Mouse (Mus musculus): ENCODE measurements around the gene Mtx1. TPM values are rescaled to one million over a fixed set of nuclear protein-coding genes. Genes with fewer than 3 reads are reported as not detected.

Gene Mtx1
- polyA plus RNA-seq, 1 experiment from 2014 or later, result 214 TPM

DNA sequence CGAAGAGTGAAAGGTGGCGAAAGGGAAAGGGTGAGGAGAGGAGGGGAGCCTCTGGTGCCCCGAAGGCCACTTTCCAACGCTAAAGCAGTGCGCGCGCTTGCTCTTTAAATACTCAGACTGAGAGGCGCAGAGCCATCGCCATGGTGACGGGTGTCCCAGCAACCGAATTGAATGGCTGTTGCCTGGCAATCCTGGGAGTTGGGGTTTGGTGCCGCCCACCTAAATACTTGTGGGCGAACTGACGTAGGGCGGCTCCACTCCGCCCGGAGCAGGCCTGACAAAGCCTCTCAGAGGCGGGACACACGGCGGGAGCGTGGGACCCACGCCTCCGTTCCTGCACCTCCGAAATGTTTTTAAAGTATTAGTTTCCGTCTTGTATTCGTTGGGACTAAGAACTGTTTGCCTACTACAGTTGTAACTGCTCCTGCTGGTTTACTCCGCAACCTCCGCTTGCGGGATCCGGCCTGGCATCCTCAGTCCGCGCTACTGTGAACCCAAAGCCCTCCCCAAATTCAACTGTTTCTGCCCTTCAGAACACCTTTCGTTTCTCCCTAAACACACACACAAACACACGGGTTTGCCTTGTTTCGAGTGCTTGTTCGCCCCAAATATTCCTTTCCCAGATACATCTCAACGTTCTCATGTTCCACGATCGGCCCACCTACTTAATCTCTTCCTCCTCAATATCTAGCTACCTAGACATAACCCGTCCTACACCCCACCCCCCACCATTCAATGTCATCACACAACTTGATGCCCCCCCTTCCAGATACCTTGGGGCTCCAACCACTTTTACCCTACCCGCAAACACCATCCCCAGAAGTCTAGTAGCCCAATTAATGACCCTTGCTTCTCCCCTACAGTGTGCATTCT lies 655 bp upstream of the Mtx1 start:
- 4% methylated on average over 41 of the region's 41 CpGs for WGBS
- Histone ChIP-seq H3K4me2 (ENCODE audit: low read length) (peak overlapping the region; percentile 52), H3K27me3 (replicated peaks; ENCODE audit: control insufficient read depth, insufficient read depth, low read length) (0 out of 2 replicates have a peak, but pooled peaks cover 4% of the 10 kb centered on the region), H3K4me3 (ENCODE audit: low read depth, low read length) (peak overlapping the region; percentile 28), H3K9ac (ENCODE audit: low read length) (peak overlapping the region; percentile 42), H3K4me1 (replicated peaks; ENCODE audit: control insufficient read depth, insufficient read depth, low read length) (peaks cover 25% of the 10 kb centered on the region), H3K9me3 (ENCODE audit: control insufficient read depth, low read length) (no peaks in the 10 kb centered on the region), H3K27ac (ENCODE audit: low read depth) (peak overlapping the region; percentile 59), H3K36me3 (ENCODE audit: control insufficient read depth, insufficient read depth, low read length) (no peaks in the 10 kb centered on the region)
- DNase-seq (ENCODE audit: low spot score), result peak; percentile 88
- peak; percentile 66 for ATAC-seq (replicated peaks; ENCODE audit: low FRiP score, low TSS enrichment, low read depth)

DNA sequence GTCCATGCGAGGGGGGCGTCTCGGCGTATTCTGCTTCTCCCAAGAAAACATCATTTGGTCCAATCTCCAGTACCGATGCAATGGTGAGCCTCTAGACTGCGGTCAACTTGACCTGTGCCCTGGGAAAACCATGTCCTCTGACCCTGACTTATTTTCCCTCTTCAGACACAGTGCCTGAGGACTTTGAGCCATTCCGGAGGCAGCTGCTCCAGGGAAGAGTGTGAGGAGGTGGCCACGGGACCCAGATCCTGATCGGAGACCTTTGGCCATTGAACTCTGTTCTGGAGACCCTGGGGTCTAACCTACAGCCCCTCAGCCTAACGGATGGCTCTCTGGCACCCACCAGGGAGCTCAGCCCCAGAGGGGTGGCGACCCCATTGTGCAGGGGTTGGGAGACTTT lies 527 bp downstream of the Mtx1 start:
- 35% methylated on average over 11 of the region's 11 CpGs for WGBS
- Histone ChIP-seq H3K9me3 (ENCODE audit: control insufficient read depth, low read length) (no peaks in the 10 kb centered on the region), H3K4me1 (replicated peaks; ENCODE audit: control insufficient read depth, insufficient read depth, low read length) (peaks cover 25% of the 10 kb centered on the region), H3K9ac (ENCODE audit: low read length) (peak overlapping the region; percentile 42; the same call in 1 of the 2 replicates), H3K36me3 (ENCODE audit: control insufficient read depth, insufficient read depth, low read length) (no peaks in the 10 kb centered on the region), H3K4me3 (ENCODE audit: low read depth, low read length) (no peak overlapping the region), H3K27me3 (replicated peaks; ENCODE audit: control insufficient read depth, insufficient read depth, low read length) (0 out of 2 replicates have a peak, but pooled peaks cover 4% of the 10 kb centered on the region), H3K4me2 (ENCODE audit: low read length) (peak overlapping the region; percentile 52), H3K27ac (ENCODE audit: low read depth) (no peak overlapping the region)
- DNase-seq (ENCODE audit: low spot score) (no peak), ATAC-seq (replicated peaks; ENCODE audit: low FRiP score, low TSS enrichment, low read depth) (no peak)

DNA sequence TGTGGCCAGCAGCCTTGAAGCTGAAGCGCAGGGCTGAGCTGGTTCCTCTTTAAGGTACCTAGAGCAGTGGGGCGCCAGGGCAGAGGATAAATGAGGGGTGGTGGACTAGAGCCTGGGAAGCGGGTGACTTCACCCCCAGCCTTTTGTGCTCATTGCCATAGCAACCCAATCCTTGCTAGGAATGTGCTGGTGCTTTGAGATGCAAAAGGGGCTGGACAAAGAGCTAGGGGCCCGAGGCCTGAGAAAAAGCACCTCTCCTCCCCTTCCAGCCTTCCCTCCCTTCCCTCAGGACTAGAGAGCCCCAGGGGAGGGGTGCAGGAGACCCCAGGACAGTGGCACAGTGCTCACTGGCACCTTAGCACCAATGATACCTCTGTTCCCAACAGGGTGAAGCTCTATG lies 970 bp downstream of the Mtx1 start:
- no peaks in the 10 kb centered on the region for H3K9me3 ChIP-seq (ENCODE audit: control insufficient read depth, low read length)
- H3K36me3 ChIP-seq (ENCODE audit: control insufficient read depth, insufficient read depth, low read length), result no peaks in the 10 kb centered on the region
- H3K27ac ChIP-seq (ENCODE audit: low read depth), result no peak overlapping the region
- H3K4me1 ChIP-seq (replicated peaks; ENCODE audit: control insufficient read depth, insufficient read depth, low read length), result peaks cover 25% of the 10 kb centered on the region
- H3K9ac ChIP-seq (ENCODE audit: low read length), result 0 out of 2 replicates have a peak overlapping the region, but pooled peaks have one; percentile 42
- ATAC-seq (replicated peaks; ENCODE audit: low FRiP score, low TSS enrichment, low read depth) (no peak), DNase-seq (ENCODE audit: low spot score) (no peak)
- H3K4me2 ChIP-seq (ENCODE audit: low read length), result peak overlapping the region; percentile 52; the same call in 1 of the 2 replicates
- WGBS, result 51% methylated on average over 4 of the region's 4 CpGs
- 0 out of 2 replicates have a peak, but pooled peaks cover 4% of the 10 kb centered on the region for H3K27me3 ChIP-seq (replicated peaks; ENCODE audit: control insufficient read depth, insufficient read depth, low read length)
- H3K4me3 ChIP-seq (ENCODE audit: low read depth, low read length), result no peak overlapping the region

DNA sequence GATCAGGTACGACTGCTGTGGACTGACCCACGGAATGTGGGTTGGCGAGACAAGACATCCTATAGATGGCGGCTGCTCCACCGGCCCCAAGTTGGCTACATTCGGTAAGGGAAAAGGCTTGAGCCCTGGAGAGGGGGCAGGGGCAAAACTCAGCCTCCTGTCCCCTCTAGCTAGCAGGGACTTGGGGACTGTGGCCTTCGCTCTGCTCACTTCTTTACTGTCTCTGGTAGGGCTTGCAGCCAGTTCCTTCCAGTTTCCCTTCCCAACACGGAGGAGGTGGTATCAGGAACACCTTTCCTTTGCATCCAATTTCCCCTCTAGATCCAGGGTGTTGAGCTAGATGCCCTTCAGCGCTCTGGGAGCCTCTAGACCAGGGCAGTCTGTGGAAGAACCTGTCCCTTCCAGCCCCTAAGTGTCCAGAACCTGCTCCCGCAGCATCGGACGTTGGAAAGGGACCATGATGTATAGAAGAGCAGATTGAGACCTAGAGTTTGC lies 1.5 kb downstream of the Mtx1 start:
- no peak for DNase-seq (ENCODE audit: low spot score)
- no peak overlapping the region for H3K9ac ChIP-seq (ENCODE audit: low read length)
- H3K4me3 ChIP-seq (ENCODE audit: low read depth, low read length), result no peak overlapping the region
- no peaks in the 10 kb centered on the region for H3K36me3 ChIP-seq (ENCODE audit: control insufficient read depth, insufficient read depth, low read length)
- WGBS, result 64% methylated on average over 12 of the region's 12 CpGs
- no peak overlapping the region for H3K27ac ChIP-seq (ENCODE audit: low read depth)
- H3K4me2 ChIP-seq (ENCODE audit: low read length), result no peak overlapping the region
- no peak for ATAC-seq (replicated peaks; ENCODE audit: low FRiP score, low TSS enrichment, low read depth)
- peaks cover 25% of the 10 kb centered on the region for H3K4me1 ChIP-seq (replicated peaks; ENCODE audit: control insufficient read depth, insufficient read depth, low read length)
- 0 out of 2 replicates have a peak, but pooled peaks cover 4% of the 10 kb centered on the region for H3K27me3 ChIP-seq (replicated peaks; ENCODE audit: control insufficient read depth, insufficient read depth, low read length)
- H3K9me3 ChIP-seq (ENCODE audit: control insufficient read depth, low read length), result no peaks in the 10 kb centered on the region

DNA sequence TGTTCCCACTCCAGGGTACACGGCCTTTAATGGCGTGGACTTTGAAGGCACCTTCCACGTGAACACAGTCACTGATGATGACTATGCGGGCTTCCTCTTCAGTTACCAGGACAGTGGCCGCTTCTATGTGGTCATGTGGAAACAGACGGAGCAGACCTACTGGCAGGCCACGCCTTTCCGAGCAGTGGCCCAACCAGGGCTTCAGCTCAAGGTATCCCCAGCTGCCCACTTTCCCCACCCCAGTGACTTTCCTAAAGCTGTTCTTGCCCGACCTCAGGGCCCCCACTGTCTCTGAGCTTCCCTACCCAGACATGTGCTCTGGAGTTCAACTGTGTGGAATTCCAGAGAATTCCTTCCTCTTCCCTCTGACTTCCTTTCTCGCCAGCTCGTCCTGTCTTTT lies 2.1 kb downstream of the Mtx1 start:
- no peak overlapping the region for H3K4me2 ChIP-seq (ENCODE audit: low read length)
- no peak overlapping the region for H3K4me3 ChIP-seq (ENCODE audit: low read depth, low read length)
- H3K27ac ChIP-seq (ENCODE audit: low read depth), result no peak overlapping the region
- no peaks in the 10 kb centered on the region for H3K9me3 ChIP-seq (ENCODE audit: control insufficient read depth, low read length)
- 73% methylated on average over 11 of the region's 11 CpGs for WGBS
- H3K4me1 ChIP-seq (replicated peaks; ENCODE audit: control insufficient read depth, insufficient read depth, low read length), result peaks cover 25% of the 10 kb centered on the region
- H3K27me3 ChIP-seq (replicated peaks; ENCODE audit: control insufficient read depth, insufficient read depth, low read length), result 0 out of 2 replicates have a peak, but pooled peaks cover 4% of the 10 kb centered on the region
- no peaks in the 10 kb centered on the region for H3K36me3 ChIP-seq (ENCODE audit: control insufficient read depth, insufficient read depth, low read length)
- ATAC-seq (replicated peaks; ENCODE audit: low FRiP score, low TSS enrichment, low read depth) (no peak), DNase-seq (ENCODE audit: low spot score) (no peak)
- H3K9ac ChIP-seq (ENCODE audit: low read length), result no peak overlapping the region

DNA sequence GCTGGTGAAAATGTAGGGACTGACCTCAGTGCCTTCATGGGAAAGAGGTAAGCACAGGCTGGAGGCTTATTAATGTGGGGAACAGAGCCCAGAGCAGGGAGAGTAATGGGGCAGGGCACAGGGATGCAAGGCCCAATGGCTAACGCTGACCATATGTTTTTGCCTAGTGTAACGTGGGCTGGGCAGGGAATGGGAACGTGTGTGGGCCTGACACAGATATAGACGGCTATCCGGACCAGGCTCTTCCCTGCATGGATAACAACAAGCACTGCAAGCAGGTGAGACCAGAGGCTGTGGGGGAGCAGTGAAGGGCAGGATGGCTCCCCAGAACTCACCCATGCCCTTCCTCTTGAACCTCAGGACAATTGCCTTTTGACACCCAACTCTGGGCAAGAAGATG lies 5.7 kb downstream of the Mtx1 start:
- no peaks in the 10 kb centered on the region for H3K27me3 ChIP-seq (replicated peaks; ENCODE audit: control insufficient read depth, insufficient read depth, low read length)
- ATAC-seq (replicated peaks; ENCODE audit: low FRiP score, low TSS enrichment, low read depth) (no peak), DNase-seq (ENCODE audit: low spot score) (no peak)
- no peaks in the 10 kb centered on the region for H3K36me3 ChIP-seq (ENCODE audit: control insufficient read depth, insufficient read depth, low read length)
- H3K4me1 ChIP-seq (replicated peaks; ENCODE audit: control insufficient read depth, insufficient read depth, low read length), result 0 out of 2 replicates have a peak, but pooled peaks cover 5% of the 10 kb centered on the region
- H3K9me3 ChIP-seq (ENCODE audit: control insufficient read depth, low read length), result no peaks in the 10 kb centered on the region
- no peak overlapping the region for H3K4me2 ChIP-seq (ENCODE audit: low read length)
- no peak overlapping the region for H3K9ac ChIP-seq (ENCODE audit: low read length)
- WGBS, result 75% methylated on average over 5 of the region's 5 CpGs
- no peak overlapping the region for H3K27ac ChIP-seq (ENCODE audit: low read depth)
- no peak overlapping the region for H3K4me3 ChIP-seq (ENCODE audit: low read depth, low read length)

DNA sequence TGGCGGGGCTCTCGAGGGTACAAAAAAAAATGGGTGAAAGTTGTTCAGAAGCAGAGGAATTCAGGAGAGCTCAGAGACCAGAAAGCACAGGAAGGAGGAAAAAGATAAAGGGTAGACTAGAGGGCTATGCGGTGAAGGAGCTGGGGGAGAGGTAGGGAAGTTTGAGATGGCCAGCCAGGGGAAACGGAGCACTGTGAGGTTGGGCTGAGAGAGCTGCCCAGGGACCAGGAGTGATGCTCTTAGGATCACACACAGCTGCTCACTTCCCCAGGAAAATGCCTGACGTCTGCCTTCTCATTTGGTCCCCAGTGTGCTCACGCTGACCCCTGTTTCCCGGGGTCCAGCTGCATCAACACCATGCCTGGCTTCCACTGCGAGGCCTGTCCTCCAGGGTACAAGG lies 7.3 kb downstream of the Mtx1 start:
- Histone ChIP-seq H3K27ac (ENCODE audit: low read depth) (no peak overlapping the region; the same call in 1 of the 2 replicates), H3K9ac (ENCODE audit: low read length) (no peak overlapping the region), H3K4me2 (ENCODE audit: low read length) (no peak overlapping the region), H3K9me3 (ENCODE audit: control insufficient read depth, low read length) (no peaks in the 10 kb centered on the region), H3K27me3 (replicated peaks; ENCODE audit: control insufficient read depth, insufficient read depth, low read length) (no peaks in the 10 kb centered on the region), H3K36me3 (ENCODE audit: control insufficient read depth, insufficient read depth, low read length) (no peaks in the 10 kb centered on the region), H3K4me1 (replicated peaks; ENCODE audit: control insufficient read depth, insufficient read depth, low read length) (peaks cover 12% of the 10 kb centered on the region; the same call in 1 of the 2 replicates), H3K4me3 (ENCODE audit: low read depth, low read length) (no peak overlapping the region)
- ATAC-seq (replicated peaks; ENCODE audit: low FRiP score, low TSS enrichment, low read depth) (no peak), DNase-seq (ENCODE audit: low spot score) (no peak)
- 32% methylated on average over 8 of the region's 8 CpGs for WGBS

DNA sequence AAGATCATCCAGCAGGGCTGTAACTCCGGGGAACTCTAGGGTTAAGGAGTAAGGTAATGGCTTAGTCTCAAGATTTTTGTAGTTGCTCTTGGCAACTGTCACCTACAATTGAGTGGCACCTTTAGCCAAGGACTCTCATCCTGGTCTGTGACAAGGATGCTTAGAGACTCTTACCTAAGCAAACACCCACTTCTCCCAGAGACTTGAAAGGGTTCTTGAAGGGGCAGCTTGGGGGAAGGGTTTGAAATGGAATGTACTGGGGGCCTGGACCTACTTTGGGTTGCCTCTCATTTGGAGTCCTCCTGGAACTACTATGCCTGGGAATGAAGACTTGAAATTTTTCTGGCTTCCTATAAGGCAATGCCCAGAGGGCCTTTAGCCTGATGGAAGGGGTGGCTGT lies 8.6 kb downstream of the Mtx1 start:
- 88% methylated on average over 1 of the region's 1 CpGs for WGBS
- Histone ChIP-seq H3K4me3 (ENCODE audit: low read depth, low read length) (no peak overlapping the region), H3K9ac (ENCODE audit: low read length) (no peak overlapping the region), H3K27me3 (replicated peaks; ENCODE audit: control insufficient read depth, insufficient read depth, low read length) (no peaks in the 10 kb centered on the region), H3K27ac (ENCODE audit: low read depth) (no peak overlapping the region), H3K4me1 (replicated peaks; ENCODE audit: control insufficient read depth, insufficient read depth, low read length) (peaks cover 12% of the 10 kb centered on the region; the same call in 1 of the 2 replicates), H3K4me2 (ENCODE audit: low read length) (no peak overlapping the region), H3K9me3 (ENCODE audit: control insufficient read depth, low read length) (no peaks in the 10 kb centered on the region), H3K36me3 (ENCODE audit: control insufficient read depth, insufficient read depth, low read length) (no peaks in the 10 kb centered on the region)
- DNase-seq (ENCODE audit: low spot score), result no peak
- ATAC-seq (replicated peaks; ENCODE audit: low FRiP score, low TSS enrichment, low read depth), result no peak

Measured in intestine, embryonic 14.5 days (tissue).